Mouse (Mus musculus) left cerebral cortex, adult 11 months (tissue): ENCODE data around the gene Ndst2.

Experiments used
- DNase-seq: peaks from one replicate; pipeline ENCODE4 v3.0.0; 2022; ENCODE audit warnings: low spot score

Gene Ndst2

GRCm38 (mm10) chr14:20698515-20698914 lies 35.8 kb downstream of the Ndst2 start:
- DNase-seq = no peak

DNA sequence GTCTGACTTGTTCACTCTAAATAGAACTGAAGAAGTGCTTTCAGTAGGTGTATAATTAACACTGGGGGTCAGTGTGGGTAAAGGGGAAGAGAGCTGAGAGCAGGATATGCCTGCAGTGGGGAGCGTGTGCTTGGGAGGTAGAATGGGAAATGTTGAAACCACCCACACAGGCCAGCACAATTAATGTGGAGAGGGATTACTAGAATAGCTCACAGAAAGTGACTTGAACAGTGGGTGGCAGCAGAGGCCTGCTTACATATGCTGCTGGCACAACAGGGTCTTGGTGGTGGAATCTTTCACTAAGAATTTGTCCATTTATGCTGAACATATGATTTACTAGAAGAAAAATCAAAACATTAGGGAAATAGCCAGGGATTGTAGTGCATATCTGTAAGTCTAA lies 37.4 kb downstream of the Ndst2 start:
- no peak for DNase-seq

DNA sequence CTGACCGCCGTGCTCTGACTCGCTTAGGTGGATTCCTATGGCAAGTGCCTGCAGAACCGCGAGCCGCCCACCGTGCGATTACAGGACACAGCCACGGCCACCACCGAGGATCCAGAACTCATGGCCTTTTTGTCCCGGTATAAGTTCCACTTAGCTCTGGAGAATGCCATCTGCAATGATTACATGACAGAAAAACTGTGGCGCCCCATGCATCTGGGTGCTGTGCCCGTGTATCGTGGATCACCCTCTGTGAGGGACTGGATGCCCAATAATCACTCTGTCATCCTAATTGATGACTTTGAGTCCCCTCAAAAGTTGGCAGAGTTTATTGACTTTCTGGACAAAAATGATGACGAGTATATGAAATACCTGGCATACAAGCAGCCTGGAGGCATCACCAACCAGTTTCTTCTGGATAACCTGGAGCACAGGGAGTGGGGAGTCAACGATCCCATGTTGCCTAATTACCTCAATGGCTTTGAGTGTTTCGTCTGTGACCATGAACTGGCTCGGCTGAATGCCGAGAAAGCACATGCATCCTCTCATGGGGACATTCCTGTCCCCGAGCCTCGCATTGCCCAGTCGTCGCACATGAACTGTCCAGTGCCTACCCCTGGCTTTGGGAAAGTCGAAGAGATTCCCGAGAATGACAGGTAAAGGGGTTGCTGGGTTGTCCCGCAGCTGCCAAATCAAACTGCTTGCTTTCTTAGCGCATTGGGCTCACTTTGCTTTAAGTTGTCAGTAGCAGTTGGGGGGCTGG lies 38.4 kb downstream of the Ndst2 start:
- no peak for DNase-seq

DNA sequence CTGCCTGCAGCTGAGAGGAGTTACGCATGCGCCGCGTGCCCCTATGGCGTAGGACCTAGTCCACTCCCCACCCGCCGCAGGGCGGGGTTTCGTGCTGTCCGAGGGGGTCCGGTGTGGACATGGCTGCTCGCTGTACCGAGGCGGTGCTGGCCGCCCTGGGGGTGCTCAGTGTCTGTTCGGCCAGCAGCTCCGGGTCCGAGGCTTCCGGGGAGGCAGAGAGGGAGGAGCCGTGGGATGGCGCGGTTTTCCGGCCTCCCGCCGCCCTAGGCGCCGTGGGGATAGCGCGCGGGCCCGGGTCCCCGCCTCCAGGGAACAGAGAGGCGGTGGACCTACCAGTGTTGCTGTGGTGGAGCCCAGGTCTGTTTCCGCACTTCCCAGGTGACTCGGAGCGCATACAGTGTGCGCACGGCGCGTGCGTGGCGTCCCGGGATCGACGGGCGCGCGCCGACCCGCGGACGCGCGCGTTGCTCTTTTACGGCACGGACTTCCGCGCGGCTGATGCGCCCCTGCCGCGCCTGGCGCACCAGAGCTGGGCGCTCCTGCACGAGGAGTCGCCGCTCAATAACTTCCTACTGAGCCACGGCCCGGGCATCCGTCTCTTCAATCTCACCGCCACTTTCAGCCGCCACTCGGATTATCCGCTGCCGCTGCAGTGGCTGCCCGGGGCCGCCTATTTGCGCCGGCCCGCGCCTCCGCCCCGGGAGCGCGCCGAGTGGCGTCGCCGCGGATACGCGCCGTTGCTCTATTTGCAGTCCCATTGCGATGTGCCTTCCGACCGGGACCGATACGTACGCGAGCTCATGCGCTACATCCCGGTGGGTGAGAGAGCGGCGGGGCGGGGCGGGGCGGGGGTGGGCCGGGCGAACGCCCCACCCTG lies 39.2 kb downstream of the Ndst2 start, which contains the start of gene Fut11:
TSS of gene Fut11 (plus strand) at position 85 of the 877 bp plus-strand sequence.
- peak; percentile 77 for DNase-seq

DNA sequence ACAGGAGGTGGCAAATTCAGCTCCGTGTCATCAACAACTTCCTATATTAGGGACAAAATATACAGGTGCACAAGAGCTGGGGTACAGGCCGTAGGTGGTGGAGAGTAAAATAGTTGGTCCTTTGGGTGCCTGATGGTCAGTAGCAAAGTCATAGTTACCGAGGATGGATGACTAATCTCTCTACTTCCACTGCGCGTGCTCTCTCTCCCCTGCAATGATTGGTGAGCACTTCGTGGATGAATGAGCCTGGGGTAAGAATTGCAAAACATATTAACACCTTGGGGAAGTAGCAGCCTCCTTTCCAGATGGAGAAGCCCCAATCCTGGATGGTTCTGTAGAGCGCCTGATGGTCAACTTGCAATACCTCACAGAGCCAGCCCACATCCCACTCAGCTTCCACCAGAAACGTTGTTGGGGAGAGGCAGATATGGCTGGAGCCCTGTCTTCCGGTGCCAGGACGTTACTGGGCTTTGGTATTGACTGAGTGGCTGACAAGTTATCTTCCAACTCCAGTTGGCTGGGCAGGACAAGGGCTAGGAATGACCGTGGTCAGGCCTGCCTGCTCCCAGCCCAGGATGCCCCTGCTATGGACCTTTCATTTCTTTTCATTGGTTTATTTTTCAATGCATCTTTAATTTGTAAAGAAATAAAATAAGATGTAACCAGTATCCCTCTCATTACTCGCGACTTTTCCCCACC lies 40.0 kb downstream of the Ndst2 start:
- DNase-seq = no peak

GRCm38 (mm10) chr14:20693589-20694101 lies 40.7 kb downstream of the Ndst2 start:
- DNase-seq = no peak

DNA sequence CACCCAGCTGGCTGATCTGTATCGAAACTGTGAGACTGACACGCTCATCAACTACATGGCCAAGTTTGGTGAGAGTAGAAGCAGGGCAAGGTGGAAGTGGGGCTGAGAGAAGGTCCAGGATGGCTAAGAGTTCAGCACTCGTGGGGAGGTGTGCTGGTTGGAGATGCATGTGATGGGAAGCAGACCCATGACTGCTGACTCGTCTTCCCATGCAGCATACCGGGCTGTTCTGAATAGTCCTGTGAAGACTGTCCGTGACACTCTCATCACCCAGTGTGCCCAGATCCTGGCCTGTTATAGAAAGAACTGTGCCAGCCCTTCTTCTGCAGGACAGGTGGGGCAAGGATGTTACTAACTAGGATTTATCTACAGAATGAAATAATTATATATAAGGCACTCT lies 42.6 kb downstream of the Ndst2 start:
- DNase-seq = no peak

GRCm38 (mm10) chr14:20689009-20689408 lies 45.4 kb downstream of the Ndst2 start:
- DNase-seq = no peak

GRCm38 (mm10) chr14:20686576-20686975 lies 47.8 kb downstream of the Ndst2 start:
- no peak for DNase-seq

GRCm38 (mm10) chr14:20682498-20682897 lies 51.9 kb downstream of the Ndst2 start:
- DNase-seq = no peak

DNA sequence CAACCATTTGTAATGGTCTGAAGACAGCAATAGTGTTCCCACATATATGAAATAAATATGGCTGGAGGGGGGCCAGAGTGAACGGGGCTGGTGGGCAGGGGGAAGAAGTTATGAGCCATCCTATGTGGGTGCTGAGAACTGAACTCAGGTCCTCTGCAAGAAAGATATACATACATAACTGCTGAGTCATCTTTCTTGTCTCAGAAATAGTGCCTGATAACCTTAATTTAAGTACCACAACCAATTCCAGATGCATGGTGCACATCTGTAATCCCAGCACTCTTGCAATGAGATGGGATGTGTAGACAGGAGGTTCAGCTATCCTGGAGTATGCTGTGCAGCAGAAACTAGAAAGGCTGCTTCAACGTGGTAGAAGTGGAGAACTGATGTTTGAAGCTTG lies 52.6 kb downstream of the Ndst2 start:
- DNase-seq = no peak

- DNase-seq = no peak
Measured at GRCm38 (mm10) chr14:20677906-20678305, 56.5 kb downstream of the Ndst2 start.

- peak; percentile 87 for DNase-seq
Measured at GRCm38 (mm10) chr14:20674064-20674833, 60.1 kb downstream of the Ndst2 start, which contains the start of gene Sec24c. Gene Sec24c (plus strand): TSS chr14:20674308.

DNA sequence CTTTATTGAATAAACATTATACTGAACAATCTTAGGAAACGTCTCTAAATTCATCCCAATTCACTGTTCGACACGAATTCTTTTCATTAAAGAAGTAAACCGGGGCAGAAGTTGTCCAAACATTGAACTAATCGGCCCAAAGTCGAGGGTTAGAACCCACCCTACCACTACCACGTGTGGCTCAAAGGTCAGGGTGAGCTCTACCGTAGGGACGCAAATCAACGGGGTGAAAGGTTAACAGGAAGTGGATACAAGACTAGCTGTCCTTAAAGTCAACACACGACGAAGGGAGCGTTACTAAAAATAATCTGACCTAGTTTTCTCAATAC lies 60.7 kb downstream of the Ndst2 start:
- peak; percentile 62 for DNase-seq
